Mouse (Mus musculus) limb, embryonic 11.5 days (tissue): Measurements from ENCODE around the gene Capn1. TPM values are rescaled to one million over a fixed set of nuclear protein-coding genes. Genes with fewer than 3 reads are reported as not detected.

Source experiments
- ATAC-seq: fragments of 200-750 bp; cut with Nextera tagmentation; 2 replicates; pipeline ENCODE4 v1.8.0; 2017; ENCODE audit warnings: low read depth; ENCODE audit not compliant: insufficient number of reproducible peaks, low FRiP score, low TSS enrichment
- DNase-seq: peaks from one replicate; pipeline ENCODE4 v3.0.0-alpha.2; 2015; ENCODE audit warnings: low spot score
- H3K27ac ChIP-seq: fragments of 300-500 bp; sonication (generic); replicated peaks from 2 replicates; pipeline ENCODE4 v1.5.1; 2014; ENCODE audit warnings: low read depth, mild to moderate bottlenecking, low read length
- H3K27me3 ChIP-seq: fragments of 300-500 bp; sonication (generic); 2 replicates; pipeline ENCODE4 v1.6.1; 2014; ENCODE audit warnings: mild to moderate bottlenecking, low read length, mixed read lengths; ENCODE audit not compliant: control insufficient read depth, insufficient read depth
- H3K36me3 ChIP-seq: fragments of 300-500 bp; sonication (generic); 2 replicates; pipeline ENCODE4 v1.6.1; 2014; ENCODE audit warnings: mild to moderate bottlenecking, low read length, moderate library complexity, mixed read lengths; ENCODE audit not compliant: control insufficient read depth, insufficient read depth
- H3K4me1 ChIP-seq: fragments of 300-500 bp; sonication (generic); 2 replicates; pipeline ENCODE4 v1.6.1; 2014; ENCODE audit warnings: low read length, mixed read lengths; ENCODE audit not compliant: control insufficient read depth, insufficient read depth
- H3K4me2 ChIP-seq: fragments of 300-500 bp; sonication (generic); 2 replicates; pipeline ENCODE4 v1.6.1; 2014; ENCODE audit warnings: low read depth, mild to moderate bottlenecking, moderate library complexity; ENCODE audit not compliant: severe bottlenecking
- H3K4me3 ChIP-seq: fragments of 300-500 bp; sonication (generic); 2 replicates; pipeline ENCODE4 v1.5.1; 2014; ENCODE audit warnings: low read depth, low read length
- H3K9ac ChIP-seq: fragments of 300-500 bp; sonication (generic); 2 replicates; pipeline ENCODE4 v1.6.1; 2014; ENCODE audit warnings: mild to moderate bottlenecking, low read length
- H3K9me3 ChIP-seq: fragments of 300-500 bp; sonication (generic); 2 replicates; pipeline ENCODE4 v1.6.1; 2016; ENCODE audit warnings: low read length; ENCODE audit not compliant: control insufficient read depth
- WGBS: fragments of 180-500 bp; shearing (Covaris S2); extraction: QIAGEN DNeasy Blood & Tissue Kit; methylation state at CpG from one replicate; pipeline ENCODE4 v1.1.7; 2014; 5-methylcytosine and 5-hydroxymethylcytosine counted together
- microRNA-seq: library from miRNA; unstranded; fragments of <30 nt; microRNA quantifications from one replicate; pipeline ENCODE4, GENCODE M21; 2016
- polyA plus RNA-seq: library from polyadenylated mRNA; unstranded; fragments of >200 nt; fragmentation: Nextera tagmentation; extraction: Ambion mirVana; gene quantifications from 2 replicates; pipeline ENCODE4 v1.2.1, GENCODE M21; 2014

Gene Capn1
- polyA plus RNA-seq, 1 experiment from 2014 or later, result 3.6 TPM

GRCm38 (mm10) chr19:5942581-5942980 lies 73.1 kb downstream of the Capn1 start:
- DNase-seq (no peak), ATAC-seq (no peak)
- no peak overlapping the region for H3K4me2 ChIP-seq
- H3K4me1 ChIP-seq, result no peaks in the 10 kb centered on the region; the same call in 1 of the 2 replicates
- 93% methylated on average over 7 of the region's 7 CpGs for WGBS
- no peaks in the 10 kb centered on the region for H3K27me3 ChIP-seq
- no peaks in the 10 kb centered on the region for H3K9me3 ChIP-seq
- H3K9ac ChIP-seq, result no peak overlapping the region
- H3K27ac ChIP-seq, result no peak overlapping the region
- H3K36me3 ChIP-seq, result peaks cover 24% of the 10 kb centered on the region
- no peak overlapping the region for H3K4me3 ChIP-seq

GRCm38 (mm10) chr19:5940656-5941055 lies 75.0 kb downstream of the Capn1 start:
- no peak for DNase-seq
- Histone ChIP-seq H3K36me3 (peaks cover 24% of the 10 kb centered on the region), H3K27ac (no peak overlapping the region), H3K4me3 (no peak overlapping the region), H3K4me2 (no peak overlapping the region), H3K4me1 (no peaks in the 10 kb centered on the region; the same call in 1 of the 2 replicates), H3K9me3 (no peaks in the 10 kb centered on the region), H3K27me3 (no peaks in the 10 kb centered on the region), H3K9ac (no peak overlapping the region)
- no peak for ATAC-seq
- WGBS, result 93% methylated on average over 10 of the region's 10 CpGs

- no peak overlapping the region for H3K9ac ChIP-seq
- H3K4me3 ChIP-seq, result no peak overlapping the region
- peaks cover 3% of the 10 kb centered on the region; the same call in 1 of the 2 replicates for H3K4me1 ChIP-seq
- peaks cover 24% of the 10 kb centered on the region for H3K36me3 ChIP-seq
- H3K27me3 ChIP-seq, result no peaks in the 10 kb centered on the region
- ATAC-seq, result no peak
- no peak overlapping the region for H3K27ac ChIP-seq
- H3K9me3 ChIP-seq, result no peaks in the 10 kb centered on the region
- DNase-seq, result no peak
- 74% methylated on average over 4 of the region's 4 CpGs for WGBS
- H3K4me2 ChIP-seq, result no peak overlapping the region
Measured at GRCm38 (mm10) chr19:5940173-5940572, 75.5 kb downstream of the Capn1 start.

- peaks cover 24% of the 10 kb centered on the region for H3K36me3 ChIP-seq
Measured at GRCm38 (mm10) chr19:5939715-5940114, 76.0 kb downstream of the Capn1 start.

More at GRCm38 (mm10) chr19:5939715-5940114, 76.0 kb downstream of the Capn1 start:
- no peak overlapping the region for H3K9ac ChIP-seq
- H3K4me3 ChIP-seq, result no peak overlapping the region
- H3K4me1 ChIP-seq, result peaks cover 4% of the 10 kb centered on the region; the same call in 1 of the 2 replicates
- ATAC-seq (no peak), DNase-seq (no peak)
- no peak overlapping the region for H3K4me2 ChIP-seq
- no peak overlapping the region for H3K27ac ChIP-seq
- 87% methylated on average over 5 of the region's 5 CpGs for WGBS
- H3K9me3 ChIP-seq, result no peaks in the 10 kb centered on the region
- H3K27me3 ChIP-seq, result no peaks in the 10 kb centered on the region

Small RNA genes lying within 50 kb of the gene (microRNA-seq; reads per million reads assigned to microRNA genes)
- 0.92 reads per million for gene Mir6988

Other genes with a start within 250 kb of the Capn1 start
- gene Scyl1, start 244.5 kb downstream of the Capn1 start, polyA plus RNA-seq, result 65.8 and 66.6 TPM in 2 replicates
- 21.2 and 24.4 TPM in 2 replicates for gene Frmd8, start 140.6 kb downstream of the Capn1 start, polyA plus RNA-seq
- gene Slc25a45, start 138.1 kb downstream of the Capn1 start, polyA plus RNA-seq, result 1.5 TPM in 2 replicates
- 4.7 and 5.1 TPM in 2 replicates for gene Tigd3, start 121.7 kb downstream of the Capn1 start, polyA plus RNA-seq
- 209 and 218 TPM in 2 replicates for gene Dpf2, start 102.9 kb downstream of the Capn1 start, polyA plus RNA-seq
- 1.5 and 2.2 TPM in 2 replicates for gene Cdc42ep2, start 91.1 kb downstream of the Capn1 start, polyA plus RNA-seq
- 109 and 111 TPM in 2 replicates for gene Pola2, start 51.7 kb downstream of the Capn1 start, polyA plus RNA-seq
- gene Slc22a20, start 29.8 kb downstream of the Capn1 start, polyA plus RNA-seq, result not detected in 2 replicates
- 30.3 and 32.2 TPM in 2 replicates for gene Syvn1, start 30.7 kb upstream of the Capn1 start, polyA plus RNA-seq
- gene Mrpl49, start 41.9 kb upstream of the Capn1 start, polyA plus RNA-seq, result 95.3 and 98.6 TPM in 2 replicates
- gene Fau, start 41.9 kb upstream of the Capn1 start, polyA plus RNA-seq, result 894 and 914 TPM in 2 replicates
- 37.8 and 40.3 TPM in 2 replicates for gene Znhit2, start 45.3 kb upstream of the Capn1 start, polyA plus RNA-seq
- 21.6 and 25.2 TPM in 2 replicates for gene Tm7sf2, start 52.5 kb upstream of the Capn1 start, polyA plus RNA-seq
- gene Vps51, start 61.3 kb upstream of the Capn1 start, polyA plus RNA-seq, result 50.7 and 52.1 TPM in 2 replicates
- gene Tmem262, start 64.1 kb upstream of the Capn1 start, polyA plus RNA-seq, result not detected in 2 replicates
- gene Gm28374, start 66.4 kb upstream of the Capn1 start, polyA plus RNA-seq, result 2.1 and 2.9 TPM in 2 replicates
- 73.5 and 82.1 TPM in 2 replicates for gene Zfpl1, start 69.1 kb upstream of the Capn1 start, polyA plus RNA-seq
- 60.5 and 63.8 TPM in 2 replicates for gene Cdca5, start 69.1 kb upstream of the Capn1 start, polyA plus RNA-seq
- gene AC131692.1, start 78.5 kb upstream of the Capn1 start, polyA plus RNA-seq, result 0.70 TPM in 1 of 2 replicates, not detected in the other
- 0.47 and 0.87 TPM in 2 replicates for gene Naaladl1, start 89.9 kb upstream of the Capn1 start, polyA plus RNA-seq
- 65.4 and 65.8 TPM in 2 replicates for gene Sac3d1, start 102.8 kb upstream of the Capn1 start, polyA plus RNA-seq
- 27.1 and 27.7 TPM in 2 replicates for gene Snx15, start 112.4 kb upstream of the Capn1 start, polyA plus RNA-seq
- gene Batf2, start 125.1 kb upstream of the Capn1 start, polyA plus RNA-seq, result not detected in 2 replicates
- gene Arl2, start 125.7 kb upstream of the Capn1 start, polyA plus RNA-seq, result 66.8 and 68.0 TPM in 2 replicates
- gene Majin, start 168.5 kb upstream of the Capn1 start, polyA plus RNA-seq, result not detected in 2 replicates
- gene Gpha2, start 210.5 kb upstream of the Capn1 start, polyA plus RNA-seq, result 2.0 and 2.4 TPM in 2 replicates
- 18.6 and 19.2 TPM in 2 replicates for gene Ppp2r5b, start 220.0 kb upstream of the Capn1 start, polyA plus RNA-seq
- gene Atg2a, start 225.8 kb upstream of the Capn1 start, polyA plus RNA-seq, result 8.9 and 10.5 TPM in 2 replicates